Comparison of ENCODE assay signal across 28 mouse cellular contexts in the genomic region with DNA sequence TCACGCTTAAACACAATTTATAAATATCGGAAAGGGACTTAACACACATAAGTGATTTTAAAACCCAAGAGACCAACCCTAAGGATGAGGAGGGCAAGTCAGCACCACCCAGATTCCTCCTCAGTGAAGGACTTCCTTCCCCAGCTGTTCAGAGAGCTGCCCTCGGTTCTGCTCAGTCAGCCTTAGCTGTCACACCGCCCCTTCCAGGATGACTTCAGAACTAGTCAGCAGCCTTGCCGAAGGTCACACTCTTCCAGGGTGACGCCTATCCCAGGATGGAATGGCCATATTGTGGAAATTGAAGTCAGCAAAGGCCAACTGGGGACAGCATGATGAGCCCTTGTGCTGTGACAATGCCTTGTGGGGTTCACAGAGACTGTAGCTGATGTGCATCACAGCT. TPM values are rescaled to one million over a fixed set of nuclear protein-coding genes. Genes with fewer than 3 reads are reported as not detected.
DNase-seq lines count a peak whose midpoint lies in the region; ATAC-seq and TF ChIP-seq lines count a peak whose summit lies in the region.
"Had no signal": no experiment of that assay in that cellular context is flagged by ENCODE, and none has a peak within 500 bp of the region (broad histone marks: within the 10 kb centered on the region; RNA-seq: fewer than 3 reads in every experiment).

No protein-coding gene starts in this region.

- H3K27ac ChIP-seq in midbrain, embryonic 11.5 days (ENCODE audit: low read depth, low read length): no peak overlapping the region
- H3K27ac ChIP-seq in midbrain, embryonic 16.5 days (ENCODE audit: low read length): no peak overlapping the region
- peak overlapping the region; percentile 9; the same call in 1 of the 2 replicates for H3K27ac ChIP-seq in bone marrow macrophage, adult 2 months (ENCODE audit: insufficient read depth, low read depth, low read length)
- H3K27ac ChIP-seq in kidney, adult 2 months (ENCODE audit: insufficient read depth, low read depth, low read length): no peak overlapping the region
- H3K27ac ChIP-seq: forebrain, embryonic 10.5 days; hindbrain, postnatal 0 days; kidney, postnatal 0 days; limb, embryonic 15.5 days; liver, embryonic 14.5 days; lung, embryonic 15.5 days; midbrain, embryonic 15.5 days had no signal

- no peak overlapping the region for H3K9ac ChIP-seq in midbrain, embryonic 11.5 days (ENCODE audit: low read length)
- no peak overlapping the region for H3K9ac ChIP-seq in midbrain, embryonic 16.5 days (ENCODE audit: low read depth, low read length)
- H3K9ac ChIP-seq: heart, embryonic 12.5 days; limb, embryonic 15.5 days; liver, embryonic 14.5 days; lung, embryonic 15.5 days; midbrain, embryonic 15.5 days had no signal

- H3K4me3 ChIP-seq in midbrain, embryonic 11.5 days (ENCODE audit: low read depth, low read length): no peak overlapping the region
- no peak overlapping the region for H3K4me3 ChIP-seq in midbrain, embryonic 16.5 days (ENCODE audit: low read depth, low read length)
- H3K4me3 ChIP-seq in bone marrow macrophage, adult 2 months (ENCODE audit: insufficient read depth, low read length): no peak overlapping the region
- H3K4me3 ChIP-seq in kidney, adult 2 months (ENCODE audit: insufficient read depth, low read depth, low read length): no peak overlapping the region
- H3K4me3 ChIP-seq: forebrain, embryonic 10.5 days; heart, embryonic 12.5 days; limb, embryonic 15.5 days; lung, embryonic 15.5 days; midbrain, embryonic 15.5 days had no signal

- no peaks in the 10 kb centered on the region for H3K4me1 ChIP-seq in midbrain, embryonic 11.5 days (ENCODE audit: control insufficient read depth, insufficient read depth, low read length)
- 0 out of 2 replicates have a peak, but pooled peaks cover 2% of the 10 kb centered on the region for H3K4me1 ChIP-seq in midbrain, embryonic 16.5 days (ENCODE audit: control insufficient read depth, insufficient read depth, low read length)
- H3K4me1 ChIP-seq in bone marrow macrophage, adult 2 months (ENCODE audit: control insufficient read depth, insufficient read depth, low read length): peaks cover 10% of the 10 kb centered on the region
- H3K4me1 ChIP-seq in kidney, adult 2 months (ENCODE audit: control insufficient read depth, insufficient read depth, low read length): no peaks in the 10 kb centered on the region
- H3K4me1 ChIP-seq: forebrain, embryonic 10.5 days; heart, embryonic 12.5 days; lung, embryonic 15.5 days; midbrain, embryonic 15.5 days had no signal

- no peak overlapping the region for H3K4me2 ChIP-seq in midbrain, embryonic 11.5 days
- H3K4me2 ChIP-seq in midbrain, embryonic 16.5 days (ENCODE audit: low read length): no peak overlapping the region
- H3K4me2 ChIP-seq: heart, embryonic 12.5 days; limb, embryonic 15.5 days; lung, embryonic 15.5 days; midbrain, embryonic 15.5 days had no signal

- peak; percentile 41 for DNase-seq in midbrain, embryonic 11.5 days (ENCODE audit: low spot score, missing footprints)
- DNase-seq in adrenal gland, adult 2 months: peak; percentile 90
- no peak for DNase-seq in kidney, adult 2 months
- DNase-seq in frontal cortex, postnatal 36 days (ENCODE audit: low spot score in 2 of 2): no peak
- DNase-seq in cerebellum, adult 8-10 months: no peak
- DNase-seq: cerebellum, adult 11-12 months; cerebellum, postnatal 14 days; left cerebral cortex, postnatal 4 days; lung, postnatal 36 days; right cerebral cortex, adult 18-20 months; thymus, adult 2 months had no signal

- TF ChIP-seq POLR2A in bone marrow macrophage, adult 2 months (IDR thresholded peaks at IDR 0.05; ENCODE audit: borderline replicate concordance, low read depth, low read length): no peak
- no peak for TF ChIP-seq POLR2A in kidney, adult 2 months (IDR thresholded peaks at IDR 0.05; ENCODE audit: low read depth, low read length)

- no peaks in the 10 kb centered on the region for H3K9me3 ChIP-seq in midbrain, embryonic 11.5 days (ENCODE audit: control insufficient read depth, low read length)
- H3K9me3 ChIP-seq in midbrain, embryonic 16.5 days (replicated peaks; ENCODE audit: control insufficient read depth, low read length, poor library complexity, severe bottlenecking): no peaks in the 10 kb centered on the region
- H3K9me3 ChIP-seq: forebrain, embryonic 10.5 days; heart, embryonic 12.5 days; limb, embryonic 15.5 days; lung, embryonic 15.5 days; midbrain, embryonic 15.5 days had no signal

- no peak for TF ChIP-seq CTCF in bone marrow macrophage, adult 2 months (IDR thresholded peaks at IDR 0.05; ENCODE audit: low read depth, low read length)
- no peak for TF ChIP-seq CTCF in kidney, adult 2 months (conservative IDR thresholded peaks at IDR 0.05; ENCODE audit: insufficient read depth, insufficient read length, low read depth, low read length)

- ATAC-seq in midbrain, embryonic 11.5 days (ENCODE audit: low FRiP score): no peak
- no peak for ATAC-seq in midbrain, embryonic 16.5 days
- ATAC-seq: forebrain, embryonic 16.5 days; hindbrain, postnatal 0 days; intestine, postnatal 0 days; midbrain, embryonic 15.5 days had no signal

- H3K27me3 ChIP-seq in midbrain, embryonic 11.5 days (ENCODE audit: control insufficient read depth, insufficient read depth, low read length): no peaks in the 10 kb centered on the region
- no peaks in the 10 kb centered on the region for H3K27me3 ChIP-seq in midbrain, embryonic 16.5 days (ENCODE audit: control insufficient read depth, insufficient read depth, low read depth, low read length)
- no peaks in the 10 kb centered on the region for H3K27me3 ChIP-seq in kidney, adult 2 months (replicated peaks; ENCODE audit: control insufficient read depth, insufficient read depth, low read length)
- H3K27me3 ChIP-seq: heart, embryonic 12.5 days; limb, embryonic 15.5 days; lung, embryonic 15.5 days; midbrain, embryonic 15.5 days had no signal

- 72% methylated on average over 6 of the region's 6 CpGs for WGBS in midbrain, embryonic 11.5 days
- WGBS in midbrain, embryonic 16.5 days: 78% methylated on average over 6 of the region's 6 CpGs
- WGBS in kidney, adult 2 months: 49% methylated on average over 6 of the region's 6 CpGs

- no peaks in the 10 kb centered on the region for H3K36me3 ChIP-seq in midbrain, embryonic 11.5 days (ENCODE audit: control insufficient read depth, insufficient read depth, low read length)
- H3K36me3 ChIP-seq in midbrain, embryonic 16.5 days (ENCODE audit: control insufficient read depth, insufficient read depth, low read length): no peaks in the 10 kb centered on the region
- H3K36me3 ChIP-seq in kidney, adult 2 months (ENCODE audit: control insufficient read depth, insufficient read depth, low read length): no peaks in the 10 kb centered on the region
- H3K36me3 ChIP-seq: forebrain, embryonic 10.5 days; heart, embryonic 12.5 days; limb, embryonic 15.5 days; lung, embryonic 15.5 days; midbrain, embryonic 15.5 days had no signal

RNA-seq across cellular contexts. Expression of gene Usp44, which starts 28.2 kb away (rescaled TPM):
- 19.6 and 19.9 TPM in 2 replicates for polyA plus RNA-seq in midbrain, embryonic 11.5 days (2014; fragmentation: Nextera tagmentation; extraction: Ambion mirVana)
- polyA plus RNA-seq in midbrain, embryonic 16.5 days (2015; fragmentation: Nextera tagmentation; extraction: Ambion mirVana): 0.14 and 0.30 TPM in 2 replicates
- total RNA-seq in adrenal gland, adult 2 months (2021): not detected
- polyA plus RNA-seq in adrenal gland, adult 2 months (2012; rRNA removed): not detected in 2 replicates
- polyA plus RNA-seq in bone marrow macrophage, adult 2 months (2012; ENCODE audit: insufficient read depth, insufficient read length, missing spikeins): not detected in 2 replicates
- 0.03 TPM in 1 of 2 replicates, not detected in the other for polyA plus RNA-seq in kidney, adult 2 months (2012; rRNA removed)
- total RNA-seq: adrenal gland, adult 18-20 months; heart, postnatal 10 days; layer of hippocampus, postnatal 10 days; left cerebral cortex, adult 8-10 months; megakaryocyte-erythroid progenitor cell, adult 5-6 weeks had no signal

Comparison
In these comparisons a context has a peak if more than half of its experiments do, and no peak if none do; other contexts are left out.
1. RNA of gene Usp44, which starts 28.2 kb away (polyA plus RNA-seq): 19.6 to 19.9 TPM in midbrain, embryonic 11.5 days; 0.14 to 0.30 TPM in midbrain, embryonic 16.5 days, not detected in bone marrow macrophage, adult 2 months, 0.03 TPM in kidney, adult 2 months and not detected in adrenal gland, adult 2 months; every median in the first group is over 10 times any median in the second.
2. DNase-seq: peak in midbrain, embryonic 11.5 days (single experiment) and adrenal gland, adult 2 months (single experiment); none in kidney, adult 2 months (single experiment), frontal cortex, postnatal 36 days (0 of 2) and cerebellum, adult 8-10 months (single experiment).